Mouse (Mus musculus): ENCODE measurements around the gene Soat1.

- TF ChIP-seq FLI1 (IDR thresholded peaks at IDR 0.05; ENCODE audit: low read length) = no peak
- TF ChIP-seq GATA1 (IDR thresholded peaks at IDR 0.05; ENCODE audit: borderline replicate concordance, low read length) = no peak
These were observed 15.6 kb downstream of the Soat1 start for GRCm38 (mm10) chr1:156458391-156459060.
